In the genomic region with DNA sequence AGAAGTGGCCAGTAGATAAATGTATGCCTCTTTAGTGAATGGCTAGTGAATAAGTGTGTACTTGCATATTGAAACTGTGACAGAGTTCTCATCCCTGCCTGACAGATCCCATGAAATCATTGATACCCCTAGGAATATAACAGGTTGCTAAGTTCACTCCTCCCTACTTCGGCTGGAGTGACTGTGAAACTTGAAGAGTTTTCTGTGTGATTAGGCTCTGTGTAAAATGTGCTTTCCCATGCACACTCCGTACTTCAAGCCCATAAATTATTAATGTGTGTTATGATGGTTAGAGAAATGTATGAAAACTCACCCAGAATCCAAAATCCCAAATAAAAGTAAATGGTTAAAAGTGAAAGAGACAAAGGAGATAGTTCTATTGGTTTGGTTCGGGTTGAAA, we compare ENCODE assay signal across 21 mouse cellular contexts.
DNase-seq lines count a peak whose midpoint lies in the region; ATAC-seq and TF ChIP-seq lines count a peak whose summit lies in the region.
"Had no signal": no experiment of that assay in that cellular context is flagged by ENCODE, and none has a peak within 500 bp of the region (broad histone marks: within the 10 kb centered on the region; RNA-seq: fewer than 3 reads in every experiment).

No protein-coding gene starts in this region.

- no peak for TF ChIP-seq CTCF in midbrain, postnatal 0 days (IDR thresholded peaks at IDR 0.05)

- no peak overlapping the region for H3K9ac ChIP-seq in midbrain, embryonic 15.5 days
- no peak overlapping the region for H3K9ac ChIP-seq in midbrain, postnatal 0 days (replicated peaks; ENCODE audit: low read length, poor library complexity, severe bottlenecking)
- H3K9ac ChIP-seq: embryonic facial prominence, embryonic 13.5 days; embryonic facial prominence, embryonic 15.5 days; forebrain, embryonic 12.5 days had no signal

- no peak overlapping the region for H3K4me2 ChIP-seq in midbrain, embryonic 15.5 days
- H3K4me2 ChIP-seq in midbrain, postnatal 0 days (ENCODE audit: low read depth, low read length, poor library complexity, severe bottlenecking), result no peak overlapping the region
- H3K4me2 ChIP-seq: embryonic facial prominence, embryonic 13.5 days; embryonic facial prominence, embryonic 15.5 days; forebrain, embryonic 12.5 days had no signal

- no peaks in the 10 kb centered on the region for H3K27me3 ChIP-seq in midbrain, embryonic 15.5 days (replicated peaks)
- H3K27me3 ChIP-seq in midbrain, postnatal 0 days (ENCODE audit: insufficient read depth, low read length), result no peaks in the 10 kb centered on the region
- H3K27me3 ChIP-seq: embryonic facial prominence, embryonic 13.5 days; embryonic facial prominence, embryonic 15.5 days; forebrain, embryonic 12.5 days had no signal

- H3K27ac ChIP-seq in midbrain, embryonic 15.5 days, result no peak overlapping the region
- H3K27ac ChIP-seq in midbrain, postnatal 0 days (ENCODE audit: low read depth, low read length), result no peak overlapping the region
- H3K27ac ChIP-seq: embryonic facial prominence, embryonic 13.5 days; embryonic facial prominence, embryonic 15.5 days; forebrain, embryonic 10.5 days; forebrain, embryonic 12.5 days had no signal

- 54% methylated on average over 3 of the region's 3 CpGs for WGBS in midbrain, embryonic 15.5 days
- 59% methylated on average over 3 of the region's 3 CpGs for WGBS in midbrain, postnatal 0 days

- H3K36me3 ChIP-seq in midbrain, embryonic 15.5 days (replicated peaks), result no peaks in the 10 kb centered on the region
- no peaks in the 10 kb centered on the region for H3K36me3 ChIP-seq in midbrain, postnatal 0 days (ENCODE audit: insufficient read depth, low read length)
- H3K36me3 ChIP-seq: embryonic facial prominence, embryonic 13.5 days; embryonic facial prominence, embryonic 15.5 days; forebrain, embryonic 10.5 days; forebrain, embryonic 12.5 days had no signal

- peak; percentile 72 for ATAC-seq in midbrain, embryonic 15.5 days (replicated peaks)
- no peak for ATAC-seq in midbrain, postnatal 0 days (ENCODE audit: low FRiP score)
- ATAC-seq: forebrain, embryonic 16.5 days had no signal

- no peaks in the 10 kb centered on the region for H3K9me3 ChIP-seq in midbrain, embryonic 15.5 days
- H3K9me3 ChIP-seq in midbrain, postnatal 0 days (ENCODE audit: low read length), result no peaks in the 10 kb centered on the region
- H3K9me3 ChIP-seq: embryonic facial prominence, embryonic 13.5 days; embryonic facial prominence, embryonic 15.5 days; forebrain, embryonic 10.5 days; forebrain, embryonic 12.5 days had no signal

- no peak for DNase-seq in midbrain, postnatal 0 days (ENCODE audit: low spot score)
- peak; percentile 3 for DNase-seq in retina, embryonic 14.5 days (ENCODE audit: low spot score)
- no peak for DNase-seq in retina, postnatal 1 day
- DNase-seq in adrenal gland, postnatal 4 days (ENCODE audit: low spot score in 2 of 2), result no peak
- DNase-seq: adrenal gland, adult 2 months; adrenal gland, postnatal 10 days; adrenal gland, postnatal 25 days; cerebellum, adult 11 months; cerebellum, adult 18-20 months; cerebellum, adult 8-10 months; cerebellum, adult 9-11 months; cerebellum, postnatal 14 days; cerebellum, postnatal 36 days; embryo, embryonic 11 days had no signal

- no peak overlapping the region for H3K4me3 ChIP-seq in midbrain, embryonic 15.5 days
- H3K4me3 ChIP-seq in midbrain, postnatal 0 days (ENCODE audit: low read depth, low read length), result no peak overlapping the region
- H3K4me3 ChIP-seq: embryonic facial prominence, embryonic 13.5 days; embryonic facial prominence, embryonic 15.5 days; erythroblast, embryonic 14.5 days; forebrain, embryonic 10.5 days; forebrain, embryonic 12.5 days had no signal

- no peaks in the 10 kb centered on the region for H3K4me1 ChIP-seq in midbrain, embryonic 15.5 days
- no peaks in the 10 kb centered on the region for H3K4me1 ChIP-seq in midbrain, postnatal 0 days (ENCODE audit: insufficient read depth, low read length)
- H3K4me1 ChIP-seq: embryonic facial prominence, embryonic 13.5 days; embryonic facial prominence, embryonic 15.5 days; forebrain, embryonic 10.5 days; forebrain, embryonic 12.5 days had no signal
